Mouse (Mus musculus) embryonic stem cell, embryonic (primary cell): ENCODE results near the gene Elk4.

Source experiments
- CTCF ChIA-PET, 4 experiments: fragments of 300-600 bp in 2 of 4; fragments of 350-600 bp in 2 of 4; sonication (Branson Sonifier 250); formaldehyde crosslinking; loops; one replicate each; lab custom pipeline; 2022; ENCODE audit warnings: inconsistent platforms in 2 of 4; lab: Charles Lee
- POLR2A ChIA-PET, 4 experiments: fragments of 300-600 bp in 2 of 4; fragments of 350-600 bp in 2 of 4; sonication (Branson Sonifier 250); formaldehyde crosslinking; loops; one replicate each; lab custom pipeline; 2022; ENCODE audit warnings: antibody characterized with exemption in 4 of 4, inconsistent platforms in 1 of 4; lab: Charles Lee

The Elk4 gene

DNA sequence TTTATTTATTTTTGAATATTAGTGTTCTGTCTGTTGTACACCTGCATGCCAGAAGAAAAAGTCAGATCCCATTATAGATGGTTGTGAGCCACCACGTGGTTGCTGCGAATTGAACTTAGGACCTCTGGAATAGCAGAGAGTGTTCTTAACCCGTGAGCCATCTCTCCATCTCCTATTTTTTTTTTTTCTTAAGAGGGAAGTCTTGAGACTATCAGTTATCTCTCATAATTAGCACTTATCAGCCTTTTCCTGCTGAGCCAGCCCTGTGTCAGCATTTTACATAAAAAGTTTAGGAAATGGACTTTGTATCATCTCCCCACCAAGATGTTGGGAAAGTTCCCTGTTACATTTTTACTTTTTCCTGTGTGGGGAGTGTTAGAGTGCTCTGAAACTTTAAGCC lies 14.7 kb downstream of the Elk4 start:
- POLR2A ChIA-PET: interaction anchor here in 2 of 4 experiments (0.7 to 1.4 kb wide), 2 partner anchors 8 to 9 kb away, joined by 3 read pairs; no protein-coding TSS in a partner anchor

DNA sequence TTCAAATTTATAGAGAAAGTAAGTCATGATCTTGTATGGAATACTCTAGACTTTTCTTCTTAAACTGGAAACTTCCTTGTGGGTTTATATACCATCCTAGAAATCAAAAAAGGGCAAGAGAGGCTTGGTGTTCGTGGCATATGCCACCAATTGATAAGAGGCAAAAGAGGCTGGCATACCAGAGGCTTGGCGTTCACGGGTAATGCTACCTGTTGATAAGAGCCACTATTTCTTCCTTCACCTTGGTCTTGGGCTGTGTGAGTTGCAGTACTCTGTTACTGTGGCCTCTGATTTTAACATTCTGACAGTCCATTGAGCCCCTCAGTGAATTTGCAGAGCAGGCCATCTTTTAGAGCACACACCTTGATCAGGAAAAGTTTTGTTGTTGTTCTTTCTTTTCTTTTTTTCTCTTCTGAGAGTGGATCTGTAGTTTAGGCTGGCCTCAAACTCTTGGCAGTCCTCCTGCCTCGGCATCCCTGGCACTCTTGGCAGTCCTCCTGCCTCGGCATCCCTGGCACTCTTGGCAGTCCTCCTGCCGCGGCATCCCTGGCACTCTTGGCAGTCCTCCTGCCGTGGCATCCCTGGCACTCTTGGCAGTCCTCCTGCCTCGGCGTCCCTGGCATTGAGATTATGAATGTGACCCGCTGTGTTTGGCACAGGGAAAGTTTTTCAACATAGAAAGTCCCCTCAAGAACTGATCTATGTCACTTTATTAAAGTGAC lies 19.7 kb downstream of the Elk4 start:
- POLR2A ChIA-PET: interaction anchor here in 1 of 4 experiments (1.8 kb wide), 1 partner anchor 19 kb away, joined by 8 read pairs; the partner anchor contains the start of gene Elk4
- CTCF ChIA-PET: interaction anchor here in 1 of 4 experiments (1.0 kb wide), 1 partner anchor 12 kb away, joined by 4 read pairs; no protein-coding TSS in a partner anchor

More for the DNA sequence above, 14.7 kb downstream of the Elk4 start:
- CTCF ChIA-PET: interaction anchor here in 1 of 4 experiments (0.7 kb wide), 1 partner anchor 139 kb away, joined by 3 read pairs; no protein-coding TSS in a partner anchor

DNA sequence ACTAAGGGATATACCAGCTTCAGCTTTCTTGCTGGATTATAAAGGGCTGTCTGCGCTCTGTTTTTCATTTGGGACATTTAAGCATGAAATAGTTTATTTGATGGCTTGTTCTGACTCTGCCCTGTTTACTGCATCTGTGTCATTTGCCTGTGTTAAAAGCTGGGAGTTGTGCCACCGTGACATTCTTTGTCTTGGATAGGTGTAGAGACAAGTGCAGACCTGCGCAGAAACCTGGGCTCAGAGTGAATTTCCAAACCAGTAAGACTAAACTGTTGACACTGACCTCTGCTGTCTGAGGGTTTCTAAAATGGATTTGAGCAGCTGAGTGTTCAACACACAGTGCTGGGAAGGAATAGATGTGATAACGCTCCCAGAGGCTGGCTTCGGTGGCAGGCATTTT lies 20.6 kb downstream of the Elk4 start:
- ChIA-PET POLR2A (interaction anchor here in 2 of 4 experiments (0.6 to 1.8 kb wide), 4 partner anchors 11 to 89 kb away, joined by 3 to 8 read pairs (median 4); partner anchors contain the start of gene Elk4 (in 1 of the 2)), CTCF (interaction anchor here in 2 of 4 experiments (0.6 to 1.0 kb wide), 3 partner anchors 13 to 1060 kb away, joined by 3 to 6 read pairs (median 4); no protein-coding TSS in a partner anchor)

DNA sequence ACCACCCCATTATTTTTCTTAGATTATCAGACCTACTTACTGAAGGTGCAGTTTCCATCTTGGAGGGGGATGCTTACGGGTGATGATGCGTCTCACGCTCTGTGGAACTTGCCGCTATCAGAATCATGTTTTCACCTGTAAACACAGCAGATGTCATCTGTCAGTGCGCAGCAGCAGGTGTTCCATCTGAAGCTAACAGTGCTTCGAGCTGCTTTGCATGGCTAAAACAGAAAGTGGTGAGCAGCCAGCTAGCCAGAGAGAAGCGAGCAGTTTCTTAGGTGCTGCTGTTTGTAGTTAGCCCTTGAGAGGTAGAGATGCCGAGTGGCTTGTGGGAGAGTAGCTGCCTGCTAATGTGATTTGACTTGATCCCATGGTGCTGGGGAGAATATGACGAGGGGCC lies 21.0 kb downstream of the Elk4 start:
- ChIA-PET POLR2A (interaction anchor here in 3 of 4 experiments (0.6 to 1.8 kb wide), 6 partner anchors 11 to 89 kb away, joined by 3 to 8 read pairs (median 4); partner anchors contain the start of gene Elk4 (in 1 of the 3)), CTCF (interaction anchor here in 2 of 4 experiments (0.6 to 1.0 kb wide), 3 partner anchors 13 to 1060 kb away, joined by 3 to 6 read pairs (median 4); no protein-coding TSS in a partner anchor)

- ChIA-PET CTCF (interaction anchor here in 2 of 4 experiments (0.6 to 1.3 kb wide), 2 partner anchors 31 to 170 kb away, joined by 3 to 8 read pairs; no protein-coding TSS in a partner anchor), POLR2A (interaction anchor here in 1 of 4 experiments (0.7 to 1.4 kb wide), 5 partner anchors 9 to 180 kb away, joined by 3 to 5 read pairs (median 3); no protein-coding TSS in a partner anchor)
These were observed 23.2 kb downstream of the Elk4 start for GRCm38 (mm10) chr1:132030574-132030973.

DNA sequence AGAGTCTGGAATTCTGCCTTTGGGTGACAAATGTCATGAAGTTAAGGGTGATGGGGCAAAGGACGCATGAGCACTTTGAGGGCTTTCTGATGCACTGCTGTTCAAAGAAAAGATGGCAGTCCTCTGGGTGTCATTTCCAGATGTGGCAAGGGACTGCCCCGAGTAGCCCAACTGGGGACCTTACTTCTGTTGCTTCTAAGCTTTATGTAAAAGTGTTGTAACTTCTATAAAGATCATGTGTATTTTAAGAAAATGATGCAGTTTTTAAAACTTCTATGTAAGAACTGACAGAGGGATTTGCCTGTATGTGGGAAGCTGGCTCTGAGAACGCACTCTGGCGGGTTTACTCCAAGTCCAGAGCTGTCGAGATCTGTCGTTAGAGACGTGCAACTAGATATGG lies 24.8 kb downstream of the Elk4 start:
- CTCF ChIA-PET: interaction anchor here in 1 of 4 experiments (0.6 to 1.7 kb wide), 2 partner anchors 15 to 125 kb away, joined by 3 to 4 read pairs; no protein-coding TSS in a partner anchor
- POLR2A ChIA-PET: no interaction called here

GRCm38 (mm10) chr1:132037746-132038145 lies 30.3 kb downstream of the Elk4 start:
- POLR2A ChIA-PET: interaction anchor here in 2 of 4 experiments (0.6 to 1.8 kb wide), 4 partner anchors 12 to 215 kb away, joined by 3 to 7 read pairs (median 4); partner anchors contain the start of gene Elk4 (in 1 of the 2)
- CTCF ChIA-PET: interaction anchor here in 3 of 4 experiments (0.6 to 0.7 kb wide), 3 partner anchors 12 to 439 kb away, joined by 3 to 11 read pairs (median 4); no protein-coding TSS in a partner anchor

DNA sequence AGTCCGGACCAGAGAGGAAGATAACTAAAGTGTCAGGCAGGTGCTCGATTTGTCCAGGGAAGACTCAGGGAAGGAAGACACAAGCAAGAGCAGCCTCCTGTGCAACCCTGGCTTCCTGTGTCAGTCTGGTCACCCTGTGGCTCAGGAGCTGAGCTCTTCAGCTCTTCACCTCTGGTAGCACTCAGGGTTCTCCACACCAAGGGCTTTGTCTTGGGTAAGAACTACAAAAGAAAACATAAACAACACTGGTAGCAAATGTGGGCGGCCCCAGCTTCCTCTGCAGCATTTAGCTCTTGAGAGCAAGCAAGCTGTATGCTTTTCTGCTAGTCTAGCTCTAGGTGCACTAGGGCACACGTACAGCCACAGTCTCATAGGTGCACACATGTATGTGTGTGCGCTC lies 31.3 kb downstream of the Elk4 start:
- CTCF ChIA-PET: no interaction called here
- POLR2A ChIA-PET: interaction anchor here in 1 of 4 experiments (1.8 kb wide), 1 partner anchor 31 kb away, joined by 7 read pairs; the partner anchor contains the start of gene Elk4

DNA sequence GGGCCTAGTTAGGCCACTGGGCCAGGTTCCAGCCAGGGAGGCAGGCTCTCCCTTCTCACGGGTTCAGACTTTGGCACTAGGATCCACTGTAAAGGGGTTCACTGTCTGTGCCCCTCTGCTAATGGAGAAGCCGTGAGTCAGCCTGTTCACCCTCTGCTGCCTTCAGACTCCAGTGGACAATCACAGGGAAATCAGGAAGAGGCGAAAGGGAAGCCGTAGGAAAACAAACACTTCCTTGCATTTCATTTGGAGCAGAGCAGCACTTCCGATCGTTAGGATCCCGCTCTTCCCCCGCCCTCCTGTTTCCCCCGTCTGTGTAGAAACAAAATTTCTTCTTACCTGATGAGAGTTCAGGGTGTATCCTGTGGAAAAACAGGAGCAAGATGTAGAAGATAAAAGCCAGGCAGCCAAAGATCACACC lies 32.8 kb downstream of the Elk4 start:
- CTCF ChIA-PET: no interaction called here
- POLR2A ChIA-PET: no interaction called here

DNA sequence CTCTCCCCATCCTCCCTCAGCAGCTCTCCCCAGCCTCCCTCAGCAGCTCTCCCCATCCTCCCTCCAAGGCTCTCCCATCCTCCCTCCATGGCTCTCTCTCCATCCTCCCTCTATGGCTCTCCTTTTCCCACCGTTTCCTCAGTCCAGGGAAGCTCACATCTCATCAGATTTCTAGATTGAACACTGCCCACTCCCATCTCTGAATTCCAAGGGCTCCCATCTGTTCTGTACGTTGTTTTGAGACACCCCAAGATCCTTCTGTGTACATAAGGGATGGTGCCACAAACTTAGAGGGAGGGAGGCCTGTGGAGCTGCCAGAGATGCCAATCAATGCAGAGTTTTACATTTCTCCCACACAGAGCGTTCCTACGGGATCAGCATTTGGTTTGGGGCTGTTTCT lies 36.4 kb downstream of the Elk4 start:
- ChIA-PET CTCF (interaction anchor here in 3 of 4 experiments (0.6 to 2.1 kb wide), 5 partner anchors 30 to 112 kb away, joined by 3 to 7 read pairs (median 6); partner anchors contain the start of gene Elk4 (in 1 of the 3)), POLR2A (interaction anchor here in 2 of 4 experiments (0.6 to 0.9 kb wide), 2 partner anchors 37 to 57 kb away, joined by 3 to 4 read pairs; no protein-coding TSS in a partner anchor)

DNA sequence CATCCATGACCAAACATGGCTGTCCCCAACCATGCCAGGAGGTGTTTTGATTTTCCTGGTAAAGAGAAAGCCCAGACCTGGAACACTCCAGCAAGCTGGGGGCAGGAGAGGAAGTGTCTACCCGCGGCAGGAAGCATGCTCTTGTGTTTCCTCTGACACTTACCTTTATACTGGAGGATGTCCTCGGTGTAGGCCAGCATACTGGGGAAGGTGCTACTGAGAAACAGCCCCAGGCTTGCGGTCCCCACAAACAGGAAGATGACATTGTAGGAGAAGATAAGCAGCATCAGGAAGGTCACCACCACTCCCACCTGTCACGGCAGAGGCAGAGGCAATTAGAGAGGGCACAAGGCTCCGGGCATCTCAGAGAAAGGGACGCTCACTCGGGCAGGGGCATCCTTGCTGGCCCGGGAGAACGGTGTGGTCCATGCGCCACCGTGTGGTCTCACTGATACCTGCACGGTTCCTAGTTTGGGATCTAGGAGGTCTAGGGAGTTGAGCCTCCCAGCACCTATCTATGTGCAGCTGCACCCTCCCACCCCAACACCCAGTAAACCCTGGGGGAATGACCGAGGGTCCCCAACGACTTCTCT lies 38.8 kb downstream of the Elk4 start:
- ChIA-PET POLR2A (interaction anchor here in 2 of 4 experiments (0.6 to 1.7 kb wide), 3 partner anchors 10 to 431 kb away, joined by 3 to 4 read pairs (median 3); partner anchors contain the start of genes Elk4 (in 1 of the 2) and Rbbp5 (in 1 of the 2)), CTCF (interaction anchor here (0.6 to 3.1 kb wide), 25 partner anchors 12 to 394 kb away, joined by 3 to 12 read pairs (median 3); no protein-coding TSS in a partner anchor)

- ChIA-PET POLR2A (interaction anchor here in 2 of 4 experiments (1.1 to 1.7 kb wide), 3 partner anchors 12 to 88 kb away, joined by 3 to 4 read pairs (median 3); no protein-coding TSS in a partner anchor), CTCF (interaction anchor here in 2 of 4 experiments (1.1 kb wide), 2 partner anchors 57 to 106 kb away, joined by 3 to 4 read pairs; no protein-coding TSS in a partner anchor)
These were observed 44.3 kb downstream of the Elk4 start for GRCm38 (mm10) chr1:132051746-132052145.

GRCm38 (mm10) chr1:132054387-132054786 lies 47.0 kb downstream of the Elk4 start:
- ChIA-PET CTCF (interaction anchor here in 2 of 4 experiments (0.6 to 1.9 kb wide), 4 partner anchors 40 to 103 kb away, joined by 3 to 5 read pairs (median 4); no protein-coding TSS in a partner anchor), POLR2A (interaction anchor here in 1 of 4 experiments (1.1 kb wide), 1 partner anchor 20 kb away, joined by 3 read pairs; no protein-coding TSS in a partner anchor)

DNA sequence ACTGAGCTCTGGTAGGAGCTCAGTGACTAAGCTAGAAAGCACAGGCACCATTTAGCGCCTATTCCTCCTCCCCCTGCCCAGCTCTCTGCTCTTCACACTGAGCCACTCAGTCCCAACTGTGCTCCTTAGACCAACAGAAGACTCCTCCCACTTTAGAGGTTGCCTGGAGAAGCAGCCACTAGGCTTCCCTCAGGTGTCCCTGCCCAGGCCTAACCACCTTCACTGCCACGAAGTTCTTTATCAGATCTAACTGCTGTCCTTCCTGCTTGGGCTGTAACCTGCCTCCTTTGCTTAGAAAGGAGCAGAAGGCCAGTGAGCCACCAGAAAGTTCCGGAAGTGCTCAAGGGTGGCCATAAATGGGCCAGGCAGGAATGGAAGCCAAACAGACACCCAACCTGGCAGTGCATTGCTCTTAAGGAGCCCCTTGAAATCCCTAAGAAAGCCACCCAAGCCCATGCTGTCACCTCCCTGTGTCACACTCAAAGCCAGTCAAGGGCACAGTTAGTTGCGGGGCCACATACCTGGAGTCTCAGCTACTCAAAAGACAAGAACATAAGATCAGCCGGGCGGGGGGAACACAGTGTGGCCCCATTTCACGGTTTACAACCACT lies 47.8 kb downstream of the Elk4 start:
- ChIA-PET CTCF (interaction anchor here in 1 of 4 experiments (0.6 kb wide), 1 partner anchor 40 kb away, joined by 3 read pairs; no protein-coding TSS in a partner anchor), POLR2A (no interaction called here)

DNA sequence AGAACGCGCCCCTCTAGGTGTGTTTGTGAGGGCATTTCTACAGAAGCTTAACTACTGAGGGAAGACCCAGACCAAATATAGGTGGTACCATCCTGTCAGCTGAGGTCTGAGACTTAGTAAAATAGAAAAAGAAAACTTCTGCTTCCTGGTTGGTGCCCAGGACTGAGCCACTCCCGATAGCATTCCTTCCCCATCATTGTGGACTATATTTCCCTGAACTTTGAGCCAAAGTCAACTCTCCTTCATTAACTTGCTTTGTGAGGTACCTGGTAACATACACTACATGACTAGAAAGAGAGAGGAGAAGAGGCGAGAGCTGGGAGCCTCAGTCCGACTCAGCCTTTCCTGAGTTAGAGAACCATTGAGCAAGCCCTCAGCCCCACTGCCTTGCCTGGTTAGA lies 51.2 kb downstream of the Elk4 start:
- ChIA-PET CTCF (interaction anchor here in 1 of 4 experiments (0.8 kb wide), 1 partner anchor 12 kb away, joined by 3 read pairs; no protein-coding TSS in a partner anchor), POLR2A (no interaction called here)

DNA sequence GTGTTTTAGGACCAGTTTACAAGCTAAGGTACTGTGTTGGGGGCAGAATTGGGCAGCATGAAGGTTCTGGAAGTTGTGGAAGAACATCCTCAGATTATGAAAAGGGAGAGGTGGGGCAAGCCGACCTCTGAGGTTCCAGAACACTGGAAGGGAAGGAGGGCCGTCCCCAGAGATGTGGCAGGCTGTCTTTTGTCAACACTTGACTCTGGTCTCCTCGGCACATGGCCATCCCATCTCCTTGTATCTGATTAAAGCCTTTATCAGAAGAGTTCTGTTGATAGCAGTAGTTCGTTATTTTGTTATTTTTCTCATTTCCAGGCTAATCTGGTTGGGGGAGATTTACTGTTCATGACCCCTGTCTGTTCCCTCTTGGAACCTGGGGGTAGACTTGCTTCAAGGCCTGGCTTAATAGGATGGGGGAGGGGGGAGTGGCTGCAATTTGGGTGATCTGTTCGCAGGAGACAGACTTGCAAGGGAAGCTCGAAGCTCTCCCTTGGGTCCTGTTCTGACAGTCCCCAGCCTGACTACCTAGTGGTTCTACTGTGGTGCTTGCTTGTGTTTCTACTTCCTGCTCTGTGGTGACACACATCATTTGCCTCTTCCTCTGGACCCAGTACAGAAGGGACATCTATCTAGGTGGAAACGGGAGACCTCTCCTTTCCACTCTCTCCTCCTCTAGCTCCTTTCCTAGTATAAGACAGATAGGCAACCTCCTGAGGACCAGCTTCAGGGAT lies 52.8 kb downstream of the Elk4 start:
- CTCF ChIA-PET: interaction anchor here in 1 of 4 experiments (0.6 kb wide), 1 partner anchor 76 kb away, joined by 3 read pairs; no protein-coding TSS in a partner anchor
- POLR2A ChIA-PET: interaction anchor here in 1 of 4 experiments (0.6 kb wide), 1 partner anchor 17 kb away, joined by 3 read pairs; no protein-coding TSS in a partner anchor
